Mouse (Mus musculus) hindbrain, embryonic 13.5 days (tissue): ENCODE results near the gene Zim1. TPM values are rescaled to one million over a fixed set of nuclear protein-coding genes. Genes with fewer than 3 reads are reported as not detected.

Source experiments
- ATAC-seq: fragments of 200-750 bp; cut with Nextera tagmentation; 2 replicates; pipeline ENCODE4 v1.8.0; 2017; ENCODE audit warnings: moderate TSS enrichment; ENCODE audit not compliant: low FRiP score
- H3K27ac ChIP-seq: fragments of 300-500 bp; sonication (generic); 2 replicates; pipeline ENCODE4 v1.5.1; 2015; ENCODE audit warnings: inconsistent platforms, mild to moderate bottlenecking, moderate library complexity
- H3K27me3 ChIP-seq: fragments of 300-500 bp; sonication (generic); 2 replicates; pipeline ENCODE4 v1.6.1; 2015; ENCODE audit warnings: mild to moderate bottlenecking, inconsistent platforms
- H3K36me3 ChIP-seq: fragments of 300-500 bp; sonication (generic); 2 replicates; pipeline ENCODE4 v1.6.1; 2015; ENCODE audit warnings: mild to moderate bottlenecking, inconsistent platforms
- H3K4me1 ChIP-seq: fragments of 300-500 bp; sonication (generic); replicated peaks from 2 replicates; pipeline ENCODE4 v1.6.1; 2015; ENCODE audit warnings: inconsistent platforms
- H3K4me2 ChIP-seq: fragments of 300-500 bp; sonication (generic); 2 replicates; pipeline ENCODE4 v1.6.1; 2015; ENCODE audit warnings: inconsistent platforms, mild to moderate bottlenecking, moderate library complexity
- H3K4me3 ChIP-seq: fragments of 300-500 bp; sonication (generic); 2 replicates; pipeline ENCODE4 v1.5.1; 2015; ENCODE audit warnings: mild to moderate bottlenecking, inconsistent platforms
- H3K9ac ChIP-seq: fragments of 300-500 bp; sonication (generic); 2 replicates; pipeline ENCODE4 v1.6.1; 2015; ENCODE audit warnings: mild to moderate bottlenecking, inconsistent platforms
- H3K9me3 ChIP-seq: fragments of 300-500 bp; sonication (generic); 2 replicates; pipeline ENCODE4 v1.6.1; 2016; ENCODE audit warnings: inconsistent platforms
- WGBS: fragments of 180-500 bp; shearing (Covaris S2); methylation state at CpG from one replicate; pipeline ENCODE4 v1.1.7; 2015; 5-methylcytosine and 5-hydroxymethylcytosine counted together
- polyA plus RNA-seq: library from polyadenylated mRNA; unstranded; fragments of >200 nt; fragmentation: Nextera tagmentation; extraction: Ambion mirVana; gene quantifications from 2 replicates; pipeline ENCODE4 v1.2.1, GENCODE M21; 2015

Gene Zim1
- polyA plus RNA-seq: 2.6 and 3.9 TPM in 2 replicates

DNA sequence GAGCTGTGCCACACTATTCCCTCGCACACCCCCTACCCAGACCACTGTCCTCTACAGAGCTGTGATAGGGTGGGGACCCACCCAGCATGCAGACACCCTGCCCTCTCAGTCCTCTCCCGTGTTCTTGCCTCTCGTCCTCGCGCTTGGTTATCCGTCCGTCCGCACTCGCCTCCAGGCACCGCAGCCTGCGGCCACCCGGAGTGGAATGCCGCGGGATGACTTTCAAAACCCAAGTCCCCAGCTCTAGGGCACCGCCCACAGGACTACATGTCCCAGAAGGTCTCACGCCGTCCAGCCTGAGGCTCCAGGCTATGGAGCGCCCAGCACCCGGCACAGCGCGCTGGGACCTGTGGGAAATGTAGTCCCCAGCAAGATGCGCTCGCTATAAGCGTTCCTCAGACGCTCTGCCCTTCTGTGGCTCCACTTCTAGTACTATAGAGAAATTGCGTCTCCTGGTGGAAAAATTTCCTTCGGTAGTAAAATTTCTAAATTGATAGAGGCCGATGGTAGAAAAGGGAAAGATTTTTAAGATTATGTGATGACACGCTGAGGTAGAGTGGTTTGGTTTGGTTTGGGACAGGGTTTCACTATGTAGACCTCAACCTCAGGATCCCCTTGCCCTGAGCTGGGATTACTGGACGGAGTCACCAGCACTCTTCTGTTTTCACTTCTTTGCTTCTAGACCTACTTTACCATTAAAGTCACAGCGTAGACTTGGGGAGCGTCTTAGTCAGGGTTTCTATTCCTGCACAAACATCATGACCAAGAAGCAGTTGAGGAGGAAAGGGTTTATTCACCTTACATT is at the start of gene Zim1:
Zim1 (minus strand) TSS at position 210 of the 805 bp plus-strand sequence.
- no peaks in the 10 kb centered on the region for H3K27me3 ChIP-seq
- 11% methylated on average over 32 of the region's 32 CpGs for WGBS
- no peaks in the 10 kb centered on the region for H3K36me3 ChIP-seq
- peak within 1 kb of the TSS; percentile 67 for H3K4me2 ChIP-seq
- peak; percentile 100 for ATAC-seq
- no peaks in the 10 kb centered on the region for H3K9me3 ChIP-seq
- H3K4me1 ChIP-seq: 0 out of 2 replicates have a peak, but pooled peaks cover 6% of the 10 kb centered on the region
- H3K4me3 ChIP-seq: peak within 1 kb of the TSS; percentile 46
- peak within 1 kb of the TSS; percentile 51; the same call in 1 of the 2 replicates for H3K9ac ChIP-seq
- no peak within 1 kb of the TSS for H3K27ac ChIP-seq

DNA sequence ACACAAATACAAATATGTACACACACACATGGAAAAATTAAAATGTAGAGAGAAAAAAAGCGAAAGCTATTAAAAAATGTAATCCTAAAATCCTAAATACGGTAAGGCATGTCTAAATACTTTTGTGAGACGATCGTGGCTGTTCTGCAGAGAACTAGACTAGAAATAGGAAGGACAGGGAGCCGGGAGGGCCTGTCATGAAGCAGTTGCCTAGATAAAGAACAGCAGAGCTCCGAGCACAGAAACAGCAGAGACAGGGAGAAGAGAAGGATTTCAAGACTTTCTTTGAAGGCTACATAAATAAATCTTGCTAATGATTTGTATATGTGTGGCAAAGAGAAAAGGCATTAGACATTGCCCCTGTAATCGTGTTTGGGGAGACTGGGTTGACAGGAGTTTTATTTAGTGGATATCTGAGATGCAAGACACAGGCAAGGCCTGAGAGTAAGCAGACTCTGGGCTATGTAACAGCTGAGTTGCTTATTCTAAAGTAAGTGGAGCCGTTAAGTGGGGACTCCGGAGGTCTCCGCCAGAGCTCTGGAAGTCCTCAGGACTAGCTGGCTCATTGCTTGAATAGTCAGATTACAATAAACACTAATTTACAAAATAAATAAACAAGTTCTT is 48.1 kb upstream of the Zim1 start:
- Histone ChIP-seq H3K27me3 (no peaks in the 10 kb centered on the region), H3K9me3 (no peaks in the 10 kb centered on the region), H3K4me1 (0 out of 2 replicates have a peak, but pooled peaks cover 6% of the 10 kb centered on the region), H3K4me3 (no peak overlapping the region), H3K27ac (no peak overlapping the region), H3K4me2 (no peak overlapping the region), H3K36me3 (no peaks in the 10 kb centered on the region), H3K9ac (no peak overlapping the region)
- ATAC-seq: no peak
- WGBS: 85% methylated on average over 10 of the region's 10 CpGs

DNA sequence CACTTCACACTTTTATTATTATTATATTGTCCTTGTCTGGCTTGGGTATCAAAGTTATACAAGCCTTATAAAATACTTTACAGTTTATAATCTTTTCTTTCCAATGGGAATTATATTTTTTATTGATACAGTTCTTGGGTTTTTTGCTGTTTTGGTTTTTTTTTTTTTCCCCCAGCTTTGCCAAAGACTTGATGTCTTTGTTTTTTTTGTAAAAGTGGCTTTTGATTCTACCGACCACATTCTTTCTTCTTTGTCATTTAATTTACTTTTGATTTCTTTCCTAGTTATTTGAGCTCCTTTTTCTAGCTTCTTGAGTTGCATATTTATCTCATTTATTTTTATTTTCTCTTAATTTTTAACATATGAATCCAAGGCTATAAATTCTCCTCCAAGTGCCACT is 39.8 kb upstream of the Zim1 start:
- no peak overlapping the region for H3K9ac ChIP-seq
- no peaks in the 10 kb centered on the region for H3K9me3 ChIP-seq
- no peaks in the 10 kb centered on the region for H3K4me1 ChIP-seq
- no peaks in the 10 kb centered on the region for H3K36me3 ChIP-seq
- no peaks in the 10 kb centered on the region for H3K27me3 ChIP-seq
- 86% methylated on average over 1 of the region's 1 CpGs for WGBS
- no peak overlapping the region for H3K4me2 ChIP-seq
- no peak overlapping the region for H3K4me3 ChIP-seq
- no peak overlapping the region for H3K27ac ChIP-seq
- no peak for ATAC-seq

DNA sequence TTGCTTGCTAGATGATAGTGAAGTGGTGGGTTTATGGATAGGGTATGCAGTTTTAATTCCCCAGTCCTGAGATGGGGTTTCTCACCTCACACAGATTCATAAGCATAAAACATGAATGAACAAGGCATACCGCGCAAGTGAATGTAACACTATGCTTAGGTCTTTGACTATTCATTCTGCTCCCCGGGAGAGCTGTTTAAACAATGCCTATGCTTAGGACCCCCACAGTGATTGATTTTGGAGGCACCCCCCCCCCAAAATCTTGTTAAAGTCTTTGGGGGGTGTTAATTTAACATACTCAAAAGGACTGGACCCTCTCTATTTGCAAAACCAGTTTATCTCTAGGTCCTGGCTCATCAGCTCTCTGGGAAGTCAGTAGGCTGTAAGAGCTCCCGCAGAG is 35.7 kb upstream of the Zim1 start:
- Histone ChIP-seq H3K27me3 (no peaks in the 10 kb centered on the region), H3K4me3 (peak overlapping the region; percentile 63), H3K4me1 (no peaks in the 10 kb centered on the region), H3K4me2 (peak overlapping the region; percentile 45), H3K36me3 (no peaks in the 10 kb centered on the region), H3K9me3 (peaks cover 25% of the 10 kb centered on the region), H3K9ac (peak overlapping the region; percentile 74), H3K27ac (peak overlapping the region; percentile 62)
- 33% methylated on average over 4 of the region's 4 CpGs for WGBS
- no peak for ATAC-seq

DNA sequence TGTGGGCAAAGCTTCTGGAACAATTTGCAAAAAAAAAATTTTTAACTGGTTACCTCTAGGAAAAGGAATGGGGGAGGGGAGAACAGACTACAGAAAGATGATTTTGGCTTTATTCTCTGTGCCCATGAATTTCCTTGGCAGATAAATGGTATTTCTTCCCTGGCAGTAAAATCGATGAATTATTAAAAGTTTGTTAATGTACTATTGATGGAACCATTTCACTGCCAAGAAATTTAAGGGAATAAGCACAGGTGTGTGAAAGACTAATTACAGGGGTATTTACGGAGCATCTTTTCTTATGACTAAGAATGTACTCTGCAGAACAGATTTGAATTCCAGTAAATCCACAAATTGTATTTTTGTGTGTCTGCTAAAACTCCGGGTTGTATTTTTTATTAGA is 35.1 kb upstream of the Zim1 start:
- WGBS: 50% methylated on average over 3 of the region's 3 CpGs
- no peak for ATAC-seq
- Histone ChIP-seq H3K4me1 (no peaks in the 10 kb centered on the region), H3K9ac (peak overlapping the region; percentile 74), H3K4me2 (peak overlapping the region; percentile 45), H3K4me3 (peak overlapping the region; percentile 63), H3K36me3 (no peaks in the 10 kb centered on the region), H3K27me3 (no peaks in the 10 kb centered on the region), H3K9me3 (peaks cover 25% of the 10 kb centered on the region), H3K27ac (0 out of 2 replicates have a peak overlapping the region, but pooled peaks have one; percentile 82)

DNA sequence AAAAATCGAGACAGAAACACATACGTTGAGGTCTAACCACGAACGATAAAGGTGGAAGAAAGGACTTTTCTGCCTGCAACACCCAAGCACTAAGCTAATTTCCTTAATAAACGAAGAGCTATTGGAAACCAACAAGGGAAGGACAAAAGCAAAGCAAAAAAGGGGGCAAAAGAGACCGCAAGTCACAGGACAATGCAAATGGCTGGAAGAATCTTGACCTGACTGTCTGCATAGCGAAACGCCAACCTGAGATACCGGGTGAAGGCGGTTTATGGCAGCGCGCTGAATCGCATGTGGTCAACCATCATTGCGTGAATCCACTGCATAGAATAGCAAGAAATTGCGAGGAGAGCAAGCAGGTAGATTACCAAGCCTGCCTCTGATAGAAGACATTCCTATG is 34.6 kb upstream of the Zim1 start:
- Histone ChIP-seq H3K27me3 (no peaks in the 10 kb centered on the region), H3K4me3 (peak overlapping the region; percentile 63), H3K4me1 (no peaks in the 10 kb centered on the region), H3K9me3 (peaks cover 25% of the 10 kb centered on the region), H3K27ac (peak overlapping the region; percentile 82), H3K9ac (peak overlapping the region; percentile 74), H3K4me2 (peak overlapping the region; percentile 45), H3K36me3 (no peaks in the 10 kb centered on the region)
- WGBS: 45% methylated on average over 15 of the region's 15 CpGs
- no peak for ATAC-seq

DNA sequence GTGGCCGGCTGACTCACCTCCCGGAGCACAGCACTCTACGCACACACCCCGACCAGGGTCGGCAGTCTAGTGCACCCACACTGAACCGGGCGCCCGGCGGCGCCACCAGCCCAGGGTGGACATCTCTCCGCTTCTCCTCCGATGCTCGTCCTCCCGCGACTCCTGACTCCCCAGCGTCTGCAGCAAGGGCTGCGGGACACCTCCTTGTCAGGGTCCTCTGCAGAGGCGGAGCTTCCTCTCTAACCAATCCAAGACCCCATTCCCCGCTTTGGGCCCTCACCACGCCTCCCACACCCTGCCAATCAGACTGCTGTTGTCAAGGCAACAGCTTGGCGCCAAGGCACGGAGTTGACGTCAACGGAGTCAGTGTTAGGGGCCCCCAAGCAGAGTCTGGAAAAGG is 34.0 kb upstream of the Zim1 start, which contains the start of the genes Peg3 and Usp29:
Peg3 (minus strand) TSS at position 191 of the 400 bp plus-strand sequence.
Usp29 (plus strand) TSS at position 338 of the 400 bp plus-strand sequence.
- ATAC-seq: peak; percentile 26
- 46% methylated on average over 24 of the region's 24 CpGs for WGBS
- Histone ChIP-seq H3K27me3 (no peaks in the 10 kb centered on the region), H3K4me1 (no peaks in the 10 kb centered on the region), H3K9ac (peak within 1 kb of the TSS; percentile 78), H3K27ac (peak within 1 kb of the TSS; percentile 96), H3K36me3 (peaks cover 2% of the 10 kb centered on the region; the same call in 1 of the 2 replicates), H3K4me3 (peak within 1 kb of the TSS; percentile 63), H3K9me3 (peaks cover 25% of the 10 kb centered on the region), H3K4me2 (peak within 1 kb of the TSS; percentile 56)

DNA sequence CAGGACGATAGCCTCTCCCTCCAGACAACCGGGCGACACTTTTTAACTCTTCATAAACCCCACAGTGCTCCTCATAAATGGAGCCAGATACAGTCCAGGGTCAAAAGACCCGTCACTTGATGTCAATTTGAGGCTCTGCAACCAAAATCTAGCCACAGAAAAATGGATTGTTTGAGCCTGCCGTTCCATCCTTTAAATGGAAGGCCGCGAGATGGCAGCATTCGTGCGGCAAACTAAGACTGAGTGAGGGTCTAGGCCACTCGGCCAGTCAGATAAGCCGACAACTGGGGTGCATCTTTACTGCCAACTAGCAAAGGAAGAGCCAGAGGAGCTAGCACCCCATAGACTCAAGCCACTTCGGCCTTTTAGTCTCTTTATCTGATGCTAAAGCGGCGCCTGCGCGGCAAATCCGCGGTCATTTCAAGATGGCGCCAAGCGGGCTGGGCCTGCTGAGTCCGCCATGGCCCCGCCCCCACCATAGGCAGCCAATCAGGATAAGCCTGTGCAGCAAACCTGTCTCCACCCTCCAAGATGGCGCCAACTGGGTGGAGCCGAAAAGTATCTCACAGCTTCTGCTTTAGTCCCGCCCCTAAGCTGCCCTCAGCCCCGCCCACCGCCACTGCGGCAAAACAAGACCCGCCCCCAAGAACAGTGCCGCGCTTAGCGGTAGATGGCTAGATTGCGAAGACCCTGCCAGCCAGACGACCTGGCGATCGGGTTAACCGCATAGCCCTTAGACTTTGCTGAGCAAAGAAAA is 33.0 kb upstream of the Zim1 start:
- Histone ChIP-seq H3K36me3 (peaks cover 7% of the 10 kb centered on the region), H3K9ac (peak overlapping the region; percentile 78), H3K4me3 (peak overlapping the region; percentile 63), H3K4me2 (peak overlapping the region; percentile 56), H3K27me3 (no peaks in the 10 kb centered on the region), H3K9me3 (peaks cover 25% of the 10 kb centered on the region), H3K4me1 (no peaks in the 10 kb centered on the region), H3K27ac (peak overlapping the region; percentile 96)
- ATAC-seq: peak; percentile 38
- 47% methylated on average over 37 of the region's 37 CpGs for WGBS

DNA sequence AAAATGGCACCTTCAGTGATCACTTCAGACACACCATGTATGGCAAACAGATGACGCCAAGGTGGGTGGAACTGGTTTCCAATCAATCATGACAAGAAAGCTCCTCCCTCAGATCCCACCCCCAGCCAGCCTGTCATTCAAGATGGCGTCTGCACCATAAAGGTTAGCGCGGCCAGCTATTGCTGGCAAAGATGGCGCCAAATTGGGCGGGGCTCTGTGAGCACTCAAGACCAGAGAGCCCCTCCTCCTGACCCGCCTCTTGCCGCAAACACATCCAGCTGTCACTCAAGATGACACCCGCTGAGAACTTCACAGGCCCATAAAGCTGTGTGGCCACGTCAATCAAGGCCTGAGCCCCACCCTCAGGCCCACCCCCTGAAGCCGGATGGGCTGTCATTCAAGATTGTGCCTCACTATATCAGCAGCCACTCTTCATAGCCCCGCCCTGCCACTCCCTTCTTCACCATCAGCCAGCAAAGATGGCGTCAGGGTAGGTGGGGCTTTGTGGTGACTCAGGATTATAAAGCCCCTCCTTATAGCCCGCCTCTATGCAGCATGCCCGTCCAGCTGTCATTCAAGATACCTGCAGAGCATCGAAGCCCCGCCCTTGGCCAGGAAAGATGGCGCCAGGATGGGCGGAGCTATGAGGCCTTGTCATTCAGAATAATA is 32.1 kb upstream of the Zim1 start:
- H3K9ac ChIP-seq: 0 out of 2 replicates have a peak overlapping the region, but pooled peaks have one; percentile 51
- no peaks in the 10 kb centered on the region for H3K27me3 ChIP-seq
- H3K9me3 ChIP-seq: peaks cover 25% of the 10 kb centered on the region
- H3K4me1 ChIP-seq: no peaks in the 10 kb centered on the region
- WGBS: 52% methylated on average over 19 of the region's 19 CpGs
- H3K4me3 ChIP-seq: peak overlapping the region; percentile 63
- peak; percentile 86 for ATAC-seq
- H3K4me2 ChIP-seq: peak overlapping the region; percentile 45
- peak overlapping the region; percentile 96 for H3K27ac ChIP-seq
- peaks cover 15% of the 10 kb centered on the region for H3K36me3 ChIP-seq

DNA sequence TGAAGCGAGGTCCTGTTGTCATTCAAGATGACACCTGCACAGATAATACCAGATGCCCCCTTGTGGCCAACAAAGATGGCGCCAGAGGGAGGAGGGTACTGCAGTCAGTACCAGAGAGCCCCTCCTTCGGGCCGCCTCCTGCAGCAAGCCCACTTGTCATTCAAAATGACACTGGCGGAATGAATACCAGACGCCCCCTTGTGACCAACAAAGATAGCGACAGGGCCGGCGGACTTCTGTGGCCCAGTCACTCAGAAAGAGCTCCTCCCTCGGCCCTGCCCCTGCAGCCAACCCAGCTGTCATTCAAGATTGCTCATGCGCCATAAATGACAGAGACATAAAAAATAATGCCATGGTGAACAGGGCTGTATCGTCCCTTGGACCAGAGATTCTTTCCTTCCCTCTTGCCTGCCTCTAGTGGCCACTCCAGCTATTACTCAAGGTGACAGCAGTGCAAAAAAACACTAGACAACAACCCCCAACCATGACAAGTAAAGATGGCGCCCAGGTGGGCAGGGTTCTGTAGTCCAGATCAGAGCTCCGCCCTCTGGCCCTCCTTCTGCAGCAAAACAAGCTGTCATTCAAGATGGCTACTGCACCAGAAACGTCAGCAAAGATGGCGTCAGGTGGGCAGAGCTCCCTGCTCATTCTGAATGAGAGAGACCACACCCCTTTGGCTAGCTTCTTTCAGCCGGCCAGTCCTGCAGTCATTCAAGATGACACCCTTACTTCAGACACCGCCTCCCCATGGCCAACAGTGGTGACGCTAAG is 31.3 kb upstream of the Zim1 start:
- peak overlapping the region; percentile 96 for H3K27ac ChIP-seq
- peak overlapping the region; percentile 45 for H3K4me2 ChIP-seq
- peaks cover 15% of the 10 kb centered on the region for H3K36me3 ChIP-seq
- no peaks in the 10 kb centered on the region for H3K4me1 ChIP-seq
- peaks cover 25% of the 10 kb centered on the region for H3K9me3 ChIP-seq
- ATAC-seq: peak; percentile 74
- 52% methylated on average over 19 of the region's 19 CpGs for WGBS
- no peaks in the 10 kb centered on the region for H3K27me3 ChIP-seq
- peak overlapping the region; percentile 63 for H3K4me3 ChIP-seq
- H3K9ac ChIP-seq: 0 out of 2 replicates have a peak overlapping the region, but pooled peaks have one; percentile 51

DNA sequence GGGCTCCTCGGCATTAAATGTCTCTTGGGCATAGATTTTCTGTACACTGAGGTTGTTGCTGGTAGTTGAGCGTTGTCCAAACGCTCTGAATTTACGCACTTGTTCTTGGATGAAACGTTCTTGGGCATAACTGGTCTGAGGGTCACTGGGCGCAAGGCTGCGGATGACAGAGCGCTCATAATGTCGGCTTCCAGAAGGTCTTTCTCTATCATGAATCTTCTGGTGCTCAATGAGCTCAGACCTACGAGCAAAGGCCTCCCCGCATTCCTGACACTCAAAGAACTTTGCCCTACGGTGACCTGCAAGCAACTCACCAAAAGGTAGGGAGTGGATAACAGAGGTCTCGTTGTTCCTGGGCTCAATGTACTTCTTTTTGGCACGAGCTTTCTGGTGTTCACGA is 13.1 kb upstream of the Zim1 start:
- Histone ChIP-seq H3K36me3 (peaks cover 77% of the 10 kb centered on the region), H3K9ac (no peak overlapping the region), H3K4me3 (no peak overlapping the region), H3K4me2 (no peak overlapping the region), H3K9me3 (0 out of 2 replicates have a peak, but pooled peaks cover 5% of the 10 kb centered on the region), H3K27ac (no peak overlapping the region), H3K27me3 (no peaks in the 10 kb centered on the region), H3K4me1 (no peaks in the 10 kb centered on the region)
- ATAC-seq: no peak
- WGBS: 95% methylated on average over 15 of the region's 15 CpGs
